Mouse (Mus musculus): ENCODE data around the gene Krtap22-2. TPM values are rescaled to one million over a fixed set of nuclear protein-coding genes. Genes with fewer than 3 reads are reported as not detected.
"Not testable (repeated sequence)": the region's sequence is repeated elsewhere in the genome, so short reads cannot be mapped to it uniquely, and the experiment has no call there.

Krtap22-2 gene
- not detected in 2 replicates for polyA plus RNA-seq (2015; fragmentation: Nextera tagmentation; extraction: Ambion mirVana)

DNA sequence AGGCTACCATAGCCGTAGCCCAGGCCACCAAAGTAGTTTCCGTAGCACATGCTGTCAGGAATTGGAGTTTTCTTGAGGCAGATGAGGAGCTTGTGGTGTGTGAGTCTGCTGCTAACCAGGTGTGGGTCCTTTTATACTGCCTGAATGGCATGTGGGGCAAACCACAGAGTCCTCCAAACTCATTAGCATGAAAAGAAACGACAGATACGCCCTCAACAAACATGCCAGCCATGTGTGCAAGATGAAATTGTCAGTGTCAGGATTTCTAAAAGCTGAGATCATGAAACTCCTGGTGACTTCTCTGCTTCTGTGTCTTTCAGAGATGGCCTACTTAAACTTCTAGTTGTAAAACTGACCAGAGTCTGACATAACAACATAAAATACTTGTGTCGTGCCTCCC is at the start of gene Krtap22-2:
Gene Krtap22-2 (minus strand): TSS at position 101 of the 400 bp plus-strand sequence.
- no peaks in the 10 kb centered on the region for H3K36me3 ChIP-seq (ENCODE audit: control insufficient read depth, insufficient read depth, low read length)
- H3K27me3 ChIP-seq (ENCODE audit: control insufficient read depth, insufficient read depth, low read depth, low read length): no peaks in the 10 kb centered on the region
- no peak within 1 kb of the TSS for H3K4me2 ChIP-seq (ENCODE audit: low read depth, low read length)
- 79% methylated on average over 5 of the region's 5 CpGs for WGBS
- H3K27ac ChIP-seq (ENCODE audit: low read length): no peak within 1 kb of the TSS
- H3K9ac ChIP-seq (ENCODE audit: low read length): no peak within 1 kb of the TSS
- no peaks in the 10 kb centered on the region for H3K4me1 ChIP-seq (replicated peaks; ENCODE audit: control insufficient read depth, insufficient read depth, low read length)
- no peaks in the 10 kb centered on the region for H3K9me3 ChIP-seq (ENCODE audit: control insufficient read depth, low read length)
- no peak within 1 kb of the TSS for H3K4me3 ChIP-seq (ENCODE audit: low read length)
- ATAC-seq (ENCODE audit: low read depth): no peak

DNA sequence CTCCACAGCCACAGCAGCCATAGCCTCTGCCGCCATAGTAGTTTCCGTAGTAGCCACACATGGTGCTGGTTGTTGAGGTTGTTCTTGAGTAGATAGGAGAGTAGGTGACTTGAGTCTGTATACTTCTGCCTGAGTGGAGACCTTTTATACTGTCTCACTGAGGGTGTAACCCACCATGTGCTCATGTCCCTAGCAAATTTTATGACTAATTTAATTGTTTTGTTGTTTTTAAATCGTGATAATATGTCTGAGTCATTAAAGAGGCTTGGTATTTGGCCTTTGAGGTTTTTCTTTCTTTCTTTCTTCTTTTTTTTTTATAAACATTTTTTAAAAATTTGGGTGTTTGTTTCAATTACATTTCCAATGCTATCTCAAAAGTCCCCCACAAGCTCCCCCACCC is 37.2 kb upstream of the Krtap22-2 start, which contains the start of gene Krtap6-5:
Gene Krtap6-5 (minus strand): TSS at position 101 of the 400 bp plus-strand sequence.
- H3K9me3 ChIP-seq (ENCODE audit: control insufficient read depth, low read length): no peaks in the 10 kb centered on the region
- H3K27ac ChIP-seq (ENCODE audit: low read length): no peak within 1 kb of the TSS
- no peaks in the 10 kb centered on the region for H3K27me3 ChIP-seq (ENCODE audit: control insufficient read depth, insufficient read depth, low read depth, low read length)
- no peak within 1 kb of the TSS for H3K4me3 ChIP-seq (ENCODE audit: low read length)
- 84% methylated on average over 3 of the region's 3 CpGs for WGBS
- H3K4me2 ChIP-seq (ENCODE audit: low read depth, low read length): no peak within 1 kb of the TSS
- H3K36me3 ChIP-seq (ENCODE audit: control insufficient read depth, insufficient read depth, low read length): no peaks in the 10 kb centered on the region
- no peak within 1 kb of the TSS for H3K9ac ChIP-seq (ENCODE audit: low read length)
- H3K4me1 ChIP-seq (replicated peaks; ENCODE audit: control insufficient read depth, insufficient read depth, low read length): no peaks in the 10 kb centered on the region
- no peak for ATAC-seq (ENCODE audit: low read depth)

DNA sequence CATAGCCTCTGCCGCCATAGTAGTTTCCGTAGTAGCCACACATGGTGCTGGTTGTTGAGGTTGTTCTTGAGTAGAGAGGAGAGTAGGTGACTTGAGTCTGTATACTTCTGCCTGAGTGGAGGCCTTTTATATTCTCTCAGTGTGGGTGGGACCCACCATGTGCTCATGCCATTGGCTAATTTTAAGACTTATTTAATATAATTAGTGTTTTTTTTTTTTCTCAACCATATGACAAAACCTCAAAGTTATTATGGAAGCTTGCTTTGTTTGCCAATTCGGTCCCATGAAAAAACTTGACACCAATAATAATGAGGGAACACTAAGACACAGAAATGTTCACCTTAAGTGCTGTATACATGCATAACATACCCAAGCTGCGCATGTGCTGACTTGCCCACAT is 30.8 kb upstream of the Krtap22-2 start, which contains the start of gene Gm10228:
Gene Gm10228 (minus strand): TSS at position 101 of the 400 bp plus-strand sequence.
- H3K36me3 ChIP-seq (ENCODE audit: control insufficient read depth, insufficient read depth, low read length); H3K9ac ChIP-seq (ENCODE audit: low read length); H3K4me3 ChIP-seq (ENCODE audit: low read length); ATAC-seq (ENCODE audit: low read depth); H3K4me2 ChIP-seq (ENCODE audit: low read depth, low read length); H3K4me1 ChIP-seq (replicated peaks; ENCODE audit: control insufficient read depth, insufficient read depth, low read length); H3K27ac ChIP-seq (ENCODE audit: low read length); H3K27me3 ChIP-seq (ENCODE audit: control insufficient read depth, insufficient read depth, low read depth, low read length); H3K9me3 ChIP-seq (ENCODE audit: control insufficient read depth, low read length): not testable (repeated sequence)
- WGBS: 80% methylated on average over 2 of the region's 4 CpGs

DNA sequence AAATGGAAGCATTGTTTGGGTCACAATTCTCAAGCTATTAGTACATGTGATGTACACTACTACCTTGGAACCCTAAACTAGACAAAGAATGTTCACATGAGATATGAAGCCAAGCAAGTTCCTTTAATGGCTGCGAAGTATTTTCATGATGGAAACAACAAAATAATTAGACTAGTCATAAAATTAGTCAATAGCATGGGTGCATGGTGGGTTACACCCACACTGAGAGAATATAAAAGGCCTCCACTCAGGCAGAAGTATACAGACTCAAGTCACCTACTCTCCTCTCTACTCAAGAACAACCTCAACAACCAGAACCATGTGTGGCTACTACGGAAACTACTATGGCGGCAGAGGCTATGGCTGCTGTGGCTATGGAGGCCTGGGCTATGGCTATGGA is 20.8 kb upstream of the Krtap22-2 start, which contains the start of gene Krtap6-1:
Gene Krtap6-1 (plus strand): TSS at position 301 of the 400 bp plus-strand sequence.
- not testable (repeated sequence) for H3K4me2 ChIP-seq (ENCODE audit: low read depth, low read length)
- WGBS: 89% methylated on average over 3 of the region's 3 CpGs

DNA sequence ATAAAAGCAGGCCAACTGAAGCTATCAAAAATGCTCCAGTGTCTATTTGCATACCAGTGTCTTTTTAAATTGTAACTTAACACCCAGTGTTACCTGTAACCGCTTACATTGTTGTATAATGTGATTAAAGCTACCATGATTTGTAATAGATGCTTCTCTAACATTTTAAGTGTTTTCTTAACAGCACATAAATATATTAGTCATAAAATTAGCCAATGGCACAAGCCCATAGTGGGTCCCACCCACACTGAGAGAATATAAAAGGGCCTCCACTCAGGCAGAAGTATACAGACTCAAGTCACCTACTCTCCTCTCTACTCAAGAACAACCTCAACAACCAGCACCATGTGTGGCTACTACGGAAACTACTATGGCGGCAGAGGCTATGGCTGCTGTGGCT is 4.4 kb upstream of the Krtap22-2 start, which contains the start of gene Gm10229:
Gene Gm10229 (plus strand): TSS at position 301 of the 400 bp plus-strand sequence.
- WGBS: 79% methylated on average over 1 of the region's 3 CpGs
- not testable (repeated sequence) for H3K4me1 ChIP-seq (replicated peaks; ENCODE audit: control insufficient read depth, insufficient read depth, low read length); H3K4me3 ChIP-seq (ENCODE audit: low read length); H3K36me3 ChIP-seq (ENCODE audit: control insufficient read depth, insufficient read depth, low read length); ATAC-seq (ENCODE audit: low read depth); H3K27ac ChIP-seq (ENCODE audit: low read length); H3K27me3 ChIP-seq (ENCODE audit: control insufficient read depth, insufficient read depth, low read depth, low read length); H3K9me3 ChIP-seq (ENCODE audit: control insufficient read depth, low read length); H3K9ac ChIP-seq (ENCODE audit: low read length); H3K4me2 ChIP-seq (ENCODE audit: low read depth, low read length)

More for the DNA sequence above, 20.8 kb upstream of the Krtap22-2 start, which contains the start of gene Krtap6-1:
- not testable (repeated sequence) for H3K27ac ChIP-seq (ENCODE audit: low read length); H3K27me3 ChIP-seq (ENCODE audit: control insufficient read depth, insufficient read depth, low read depth, low read length); H3K9me3 ChIP-seq (ENCODE audit: control insufficient read depth, low read length); H3K4me3 ChIP-seq (ENCODE audit: low read length); H3K36me3 ChIP-seq (ENCODE audit: control insufficient read depth, insufficient read depth, low read length); H3K4me1 ChIP-seq (replicated peaks; ENCODE audit: control insufficient read depth, insufficient read depth, low read length); H3K9ac ChIP-seq (ENCODE audit: low read length); ATAC-seq (ENCODE audit: low read depth)

DNA sequence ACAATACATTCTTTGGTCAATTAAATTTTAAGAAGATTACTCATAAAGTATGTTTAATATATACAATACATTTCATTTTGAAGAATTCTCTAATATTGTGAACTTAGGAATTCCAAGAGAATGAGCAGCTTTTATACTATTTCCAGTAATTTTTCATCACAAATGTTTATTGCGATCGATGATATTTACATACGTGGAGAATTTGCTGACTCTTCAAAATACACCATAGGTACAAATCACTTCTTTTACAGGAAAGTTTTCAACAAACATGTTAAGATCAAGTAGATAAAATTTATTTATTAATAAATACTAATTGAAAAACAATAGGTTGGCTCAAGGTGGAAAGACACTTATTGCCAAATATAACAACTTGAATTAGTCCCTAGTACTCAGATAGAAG is 3.4 kb upstream of the Krtap22-2 start:
- no peak overlapping the region for H3K9ac ChIP-seq (ENCODE audit: low read length)
- no peak for ATAC-seq (ENCODE audit: low read depth)
- H3K4me2 ChIP-seq (ENCODE audit: low read depth, low read length): no peak overlapping the region
- H3K36me3 ChIP-seq (ENCODE audit: control insufficient read depth, insufficient read depth, low read length): no peaks in the 10 kb centered on the region
- no peaks in the 10 kb centered on the region for H3K9me3 ChIP-seq (ENCODE audit: control insufficient read depth, low read length)
- 94% methylated on average over 3 of the region's 3 CpGs for WGBS
- no peak overlapping the region for H3K27ac ChIP-seq (ENCODE audit: low read length)
- H3K27me3 ChIP-seq (ENCODE audit: control insufficient read depth, insufficient read depth, low read depth, low read length): no peaks in the 10 kb centered on the region
- no peaks in the 10 kb centered on the region for H3K4me1 ChIP-seq (replicated peaks; ENCODE audit: control insufficient read depth, insufficient read depth, low read length)
- H3K4me3 ChIP-seq (ENCODE audit: low read length): no peak overlapping the region

DNA sequence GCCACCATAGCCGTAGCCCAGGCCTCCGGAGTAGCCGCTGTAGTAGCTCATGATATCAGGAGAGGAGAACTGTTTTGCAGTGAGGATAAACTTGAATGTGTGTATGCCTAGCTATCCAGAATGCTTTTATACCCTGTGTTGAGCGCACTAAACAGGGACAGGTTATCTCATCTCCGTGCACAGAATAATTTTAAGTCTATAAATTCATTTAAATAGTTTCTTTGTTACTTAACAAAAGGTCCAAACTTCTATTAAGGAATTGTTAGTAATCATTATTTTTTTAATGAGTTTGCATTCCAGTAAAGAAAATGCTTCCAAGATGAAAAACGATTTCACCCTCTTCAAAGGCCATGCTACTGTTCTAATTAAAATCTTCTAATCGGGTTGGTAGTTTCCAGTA is 47.8 kb downstream of the Krtap22-2 start, which contains the start of gene Krtap16-3:
Gene Krtap16-3 (minus strand): TSS at position 101 of the 400 bp plus-strand sequence.
- Histone ChIP-seq H3K27me3 (ENCODE audit: control insufficient read depth, insufficient read depth, low read depth, low read length) (no peaks in the 10 kb centered on the region), H3K36me3 (ENCODE audit: control insufficient read depth, insufficient read depth, low read length) (no peaks in the 10 kb centered on the region), H3K9me3 (ENCODE audit: control insufficient read depth, low read length) (no peaks in the 10 kb centered on the region), H3K4me2 (ENCODE audit: low read depth, low read length) (no peak within 1 kb of the TSS), H3K4me1 (replicated peaks; ENCODE audit: control insufficient read depth, insufficient read depth, low read length) (no peaks in the 10 kb centered on the region), H3K9ac (ENCODE audit: low read length) (no peak within 1 kb of the TSS), H3K27ac (ENCODE audit: low read length) (no peak within 1 kb of the TSS), H3K4me3 (ENCODE audit: low read length) (no peak within 1 kb of the TSS)
- WGBS: 89% methylated on average over 7 of the region's 7 CpGs
- no peak for ATAC-seq (ENCODE audit: low read depth)

Other genes with a start within 250 kb of the Krtap22-2 start
- gene 2310057N15Rik, start 236.6 kb downstream of the Krtap22-2 start, polyA plus RNA-seq (2015; fragmentation: Nextera tagmentation; extraction: Ambion mirVana): not detected in 2 replicates
- not detected in 2 replicates for gene Gm5965, start 232.9 kb downstream of the Krtap22-2 start, polyA plus RNA-seq (2015; fragmentation: Nextera tagmentation; extraction: Ambion mirVana)
- gene Gm20741, start 198.5 kb downstream of the Krtap22-2 start, polyA plus RNA-seq (2015; fragmentation: Nextera tagmentation; extraction: Ambion mirVana): 0.94 TPM in 1 of 2 replicates, not detected in the other
- gene Krtap15, start 190.5 kb downstream of the Krtap22-2 start, polyA plus RNA-seq (2015; fragmentation: Nextera tagmentation; extraction: Ambion mirVana): not detected in 2 replicates
- not detected in 2 replicates for gene Krtap14, start 184.6 kb downstream of the Krtap22-2 start, polyA plus RNA-seq (2015; fragmentation: Nextera tagmentation; extraction: Ambion mirVana)
- not detected in 2 replicates for gene Krtap19-1, start 141.3 kb downstream of the Krtap22-2 start, polyA plus RNA-seq (2015; fragmentation: Nextera tagmentation; extraction: Ambion mirVana)
- not detected in 2 replicates for gene Krtap19-2, start 136.5 kb downstream of the Krtap22-2 start, polyA plus RNA-seq (2015; fragmentation: Nextera tagmentation; extraction: Ambion mirVana)
- not detected in 2 replicates for gene Krtap19-3, start 132.7 kb downstream of the Krtap22-2 start, polyA plus RNA-seq (2015; fragmentation: Nextera tagmentation; extraction: Ambion mirVana)
- gene Krtap19-4, start 125.7 kb downstream of the Krtap22-2 start, polyA plus RNA-seq (2015; fragmentation: Nextera tagmentation; extraction: Ambion mirVana): not detected in 2 replicates
- gene Krtap19-5, start 114.3 kb downstream of the Krtap22-2 start, polyA plus RNA-seq (2015; fragmentation: Nextera tagmentation; extraction: Ambion mirVana): not detected in 2 replicates
- gene Krtap19-9b, start 78.5 kb downstream of the Krtap22-2 start, polyA plus RNA-seq (2015; fragmentation: Nextera tagmentation; extraction: Ambion mirVana): not detected in 2 replicates
- gene Krtap16-3, start 47.9 kb downstream of the Krtap22-2 start, polyA plus RNA-seq (2015; fragmentation: Nextera tagmentation; extraction: Ambion mirVana): not detected in 2 replicates
- gene Gm10229, start 4.5 kb upstream of the Krtap22-2 start, polyA plus RNA-seq (2015; fragmentation: Nextera tagmentation; extraction: Ambion mirVana): not detected in 2 replicates
- gene Krtap6-1, start 20.9 kb upstream of the Krtap22-2 start, polyA plus RNA-seq (2015; fragmentation: Nextera tagmentation; extraction: Ambion mirVana): not detected in 2 replicates
- gene Gm10228, start 30.7 kb upstream of the Krtap22-2 start, polyA plus RNA-seq (2015; fragmentation: Nextera tagmentation; extraction: Ambion mirVana): not detected in 2 replicates
- not detected in 2 replicates for gene Krtap6-5, start 37.1 kb upstream of the Krtap22-2 start, polyA plus RNA-seq (2015; fragmentation: Nextera tagmentation; extraction: Ambion mirVana)
- gene 1110025L11Rik, start 53.2 kb upstream of the Krtap22-2 start, polyA plus RNA-seq (2015; fragmentation: Nextera tagmentation; extraction: Ambion mirVana): not detected in 2 replicates
- not detected in 2 replicates for gene Krtap6-3, start 73.3 kb upstream of the Krtap22-2 start, polyA plus RNA-seq (2015; fragmentation: Nextera tagmentation; extraction: Ambion mirVana)
- not detected in 2 replicates for gene Gm6358, start 130.1 kb upstream of the Krtap22-2 start, polyA plus RNA-seq (2015; fragmentation: Nextera tagmentation; extraction: Ambion mirVana)
- gene Gm10061, start 140.3 kb upstream of the Krtap22-2 start, polyA plus RNA-seq (2015; fragmentation: Nextera tagmentation; extraction: Ambion mirVana): not detected in 2 replicates
- not detected in 2 replicates for gene Gm9789, start 147.2 kb upstream of the Krtap22-2 start, polyA plus RNA-seq (2015; fragmentation: Nextera tagmentation; extraction: Ambion mirVana)
- not detected in 2 replicates for gene Gm7735, start 158.7 kb upstream of the Krtap22-2 start, polyA plus RNA-seq (2015; fragmentation: Nextera tagmentation; extraction: Ambion mirVana)
- gene 1110057P08Rik, start 164.0 kb upstream of the Krtap22-2 start, polyA plus RNA-seq (2015; fragmentation: Nextera tagmentation; extraction: Ambion mirVana): not detected in 2 replicates
- gene Krtap20-2, start 195.1 kb upstream of the Krtap22-2 start, polyA plus RNA-seq (2015; fragmentation: Nextera tagmentation; extraction: Ambion mirVana): not detected in 2 replicates

Measured in lung, embryonic 16.5 days (tissue).